Mouse (Mus musculus) hindbrain, embryonic 16.5 days (tissue): ENCODE data around the gene Itsn1. TPM values are rescaled to one million over a fixed set of nuclear protein-coding genes. Genes with fewer than 3 reads are reported as not detected.

Source experiments
- ATAC-seq: fragments of 200-750 bp; cut with Nextera tagmentation; 2 replicates; pipeline ENCODE4 v1.8.0; 2017; ENCODE audit warnings: moderate TSS enrichment, moderate library complexity
- H3K27ac ChIP-seq: fragments of 300-500 bp; sonication (generic); 2 replicates; pipeline ENCODE4 v1.5.1; 2014; ENCODE audit warnings: low read depth, mild to moderate bottlenecking, control low read depth, low read length, moderate library complexity
- H3K27me3 ChIP-seq: fragments of 300-500 bp; sonication (generic); replicated peaks from 2 replicates; pipeline ENCODE4 v1.6.1; 2014; ENCODE audit warnings: low read length; ENCODE audit not compliant: control insufficient read depth, insufficient read depth
- H3K36me3 ChIP-seq: fragments of 300-500 bp; sonication (generic); 2 replicates; pipeline ENCODE4 v1.6.1; 2014; ENCODE audit warnings: mild to moderate bottlenecking, low read length, moderate library complexity, mixed read lengths; ENCODE audit not compliant: control insufficient read depth, insufficient read depth
- H3K4me1 ChIP-seq: fragments of 300-500 bp; sonication (generic); 2 replicates; pipeline ENCODE4 v1.6.1; 2014; ENCODE audit warnings: low read depth, low read length; ENCODE audit not compliant: control insufficient read depth, insufficient read depth
- H3K4me2 ChIP-seq: fragments of 300-500 bp; sonication (generic); 2 replicates; pipeline ENCODE4 v1.6.1; 2014; ENCODE audit warnings: mild to moderate bottlenecking, low read length, control low read depth, moderate library complexity
- H3K4me3 ChIP-seq: fragments of 300-500 bp; sonication (generic); 2 replicates; pipeline ENCODE4 v1.5.1; 2014; ENCODE audit warnings: mild to moderate bottlenecking, low read length, control low read depth, moderate library complexity
- H3K9ac ChIP-seq: fragments of 300-500 bp; sonication (generic); 2 replicates; pipeline ENCODE4 v1.6.1; 2014; ENCODE audit warnings: low read depth, mild to moderate bottlenecking, control low read depth, low read length, moderate library complexity
- H3K9me3 ChIP-seq: fragments of 300-500 bp; sonication (generic); 2 replicates; pipeline ENCODE4 v1.6.1; 2014; ENCODE audit warnings: mild to moderate bottlenecking, low read length, moderate library complexity; ENCODE audit not compliant: control insufficient read depth
- WGBS: fragments of 180-500 bp; shearing (Covaris S2); extraction: QIAGEN DNeasy Blood & Tissue Kit; methylation state at CpG from one replicate; pipeline ENCODE4 v1.1.7; 2014; 5-methylcytosine and 5-hydroxymethylcytosine counted together
- polyA plus RNA-seq: library from polyadenylated mRNA; unstranded; fragments of >200 nt; fragmentation: Nextera tagmentation; extraction: Ambion mirVana; gene quantifications from 2 replicates; pipeline ENCODE4 v1.2.1, GENCODE M21; 2015

Itsn1 gene
- polyA plus RNA-seq, 1 experiment from 2014 or later: 49.6 TPM

GRCm38 (mm10) chr16:91740184-91740917 is 11.3 kb downstream of the Itsn1 start:
- no peak for ATAC-seq
- H3K9ac ChIP-seq: no peak overlapping the region
- H3K4me1 ChIP-seq: peaks cover 31% of the 10 kb centered on the region
- no peak overlapping the region for H3K4me2 ChIP-seq
- no peaks in the 10 kb centered on the region for H3K27me3 ChIP-seq
- H3K36me3 ChIP-seq: no peaks in the 10 kb centered on the region
- WGBS: 59% methylated on average over 8 of the region's 8 CpGs
- no peak overlapping the region for H3K4me3 ChIP-seq
- no peak overlapping the region for H3K27ac ChIP-seq
- no peaks in the 10 kb centered on the region for H3K9me3 ChIP-seq

DNA sequence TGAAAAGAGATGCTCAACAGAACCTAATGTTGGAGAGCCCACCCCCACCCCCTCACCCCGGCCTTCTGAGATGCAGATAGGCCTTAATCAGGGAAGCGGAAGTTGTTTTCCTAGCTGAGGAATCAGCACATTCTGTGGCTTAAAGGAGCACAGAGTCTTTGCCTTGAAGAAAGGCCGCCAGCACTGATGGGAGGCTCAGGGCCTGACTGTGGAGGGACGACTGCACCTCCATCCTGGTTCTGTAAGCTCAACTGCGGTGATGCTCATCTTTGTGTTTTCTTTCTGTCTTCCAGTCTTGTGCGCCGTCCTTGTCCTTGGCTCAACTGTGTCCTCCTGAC is 11.8 kb downstream of the Itsn1 start:
- Histone ChIP-seq H3K9ac (no peak overlapping the region), H3K27ac (no peak overlapping the region), H3K9me3 (no peaks in the 10 kb centered on the region), H3K4me1 (peaks cover 29% of the 10 kb centered on the region), H3K4me2 (no peak overlapping the region), H3K4me3 (no peak overlapping the region), H3K27me3 (no peaks in the 10 kb centered on the region), H3K36me3 (no peaks in the 10 kb centered on the region)
- no peak for ATAC-seq
- WGBS: 65% methylated on average over 7 of the region's 7 CpGs

DNA sequence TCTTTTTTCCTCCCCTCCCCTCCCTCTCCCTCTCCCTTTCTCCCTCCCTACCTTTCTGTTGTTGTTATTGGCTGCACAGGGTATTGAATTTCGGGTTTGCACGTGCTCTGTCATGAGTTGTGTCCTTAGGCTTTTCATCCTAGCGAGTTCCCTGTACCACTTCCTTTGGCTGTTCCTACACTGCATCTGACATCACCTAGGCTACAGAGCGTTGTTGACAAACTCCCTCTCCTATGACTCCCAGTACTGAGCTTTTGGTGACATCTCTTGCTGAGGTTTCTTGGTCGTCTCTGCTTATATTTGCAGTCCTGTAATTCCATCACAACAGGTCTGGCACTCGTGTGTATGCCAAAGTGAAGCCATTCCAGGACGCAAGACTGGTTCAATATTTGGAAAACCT is 14.0 kb downstream of the Itsn1 start:
- Histone ChIP-seq H3K4me1 (peaks cover 24% of the 10 kb centered on the region), H3K4me3 (no peak overlapping the region), H3K36me3 (no peaks in the 10 kb centered on the region), H3K4me2 (no peak overlapping the region), H3K9me3 (no peaks in the 10 kb centered on the region), H3K9ac (no peak overlapping the region), H3K27me3 (no peaks in the 10 kb centered on the region), H3K27ac (no peak overlapping the region)
- 78% methylated on average over 7 of the region's 7 CpGs for WGBS
- no peak for ATAC-seq

DNA sequence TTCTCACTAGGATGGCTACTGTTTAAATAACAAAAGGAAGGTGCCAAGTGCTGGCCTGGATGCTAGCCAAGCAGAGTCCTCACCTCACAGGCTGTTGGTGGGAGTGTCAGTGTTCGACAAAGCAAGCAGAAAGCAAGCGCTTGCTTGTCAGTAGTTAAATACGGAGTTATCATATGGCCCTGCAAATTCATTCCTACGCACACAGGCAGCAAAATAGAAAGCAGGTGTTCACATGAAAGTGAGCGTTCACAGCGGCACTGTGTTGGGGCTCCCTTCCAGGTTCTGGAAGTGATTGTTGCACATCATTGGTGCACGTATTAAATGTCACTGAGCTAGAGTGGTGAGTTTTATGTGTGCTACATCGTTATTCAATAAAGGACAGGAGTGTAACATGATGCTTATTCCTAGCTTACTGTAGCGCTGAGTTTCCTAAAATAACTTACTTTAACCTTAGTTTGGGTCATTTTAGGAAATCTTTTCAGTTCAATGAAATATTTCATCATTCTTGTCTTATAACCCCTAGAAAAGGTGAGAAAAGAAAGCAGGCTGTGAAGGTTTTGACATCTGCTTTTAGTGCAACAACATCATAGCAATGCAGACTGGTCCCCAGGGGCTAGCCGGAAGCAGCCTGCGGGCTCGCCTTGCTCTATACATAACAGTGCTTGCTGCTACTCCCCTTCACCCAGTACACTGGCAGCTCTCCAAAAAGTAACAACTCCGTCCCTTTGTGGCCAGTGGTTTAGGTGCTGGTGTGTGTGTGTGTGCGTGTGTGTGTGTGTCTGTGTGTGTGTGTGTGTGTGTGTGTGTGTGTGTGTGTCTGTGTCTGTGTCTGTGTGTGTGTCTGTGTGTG is 17.2 kb downstream of the Itsn1 start:
- no peak overlapping the region for H3K27ac ChIP-seq
- H3K27me3 ChIP-seq: no peaks in the 10 kb centered on the region
- no peak overlapping the region for H3K4me2 ChIP-seq
- no peaks in the 10 kb centered on the region for H3K9me3 ChIP-seq
- no peaks in the 10 kb centered on the region for H3K36me3 ChIP-seq
- peaks cover 8% of the 10 kb centered on the region for H3K4me1 ChIP-seq
- WGBS: 60% methylated on average over 14 of the region's 14 CpGs
- ATAC-seq: 0 out of 2 replicates have a peak, but pooled peaks have one; percentile 45
- no peak overlapping the region for H3K9ac ChIP-seq
- H3K4me3 ChIP-seq: no peak overlapping the region

DNA sequence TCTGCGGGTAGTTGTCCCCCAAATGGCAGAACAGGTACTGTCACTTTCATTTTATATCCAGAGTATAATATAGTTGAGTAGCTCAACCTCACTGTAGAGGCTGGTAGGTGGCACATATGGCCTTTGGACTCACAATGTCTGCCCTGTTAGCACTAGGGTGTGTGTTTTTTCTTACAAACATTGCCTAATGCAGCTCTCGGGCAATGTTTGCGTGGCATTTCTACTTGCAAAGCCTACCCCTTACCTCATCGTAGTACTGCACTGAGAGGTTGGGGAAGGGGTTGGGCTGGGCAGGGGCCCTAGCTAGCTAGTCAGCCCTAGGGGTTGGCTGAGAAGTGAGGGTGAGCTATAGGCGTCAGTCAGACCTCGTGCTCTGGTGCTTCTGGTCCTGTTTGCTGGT is 18.5 kb downstream of the Itsn1 start:
- WGBS: 86% methylated on average over 6 of the region's 6 CpGs
- Histone ChIP-seq H3K9ac (no peak overlapping the region), H3K27ac (no peak overlapping the region), H3K4me3 (no peak overlapping the region), H3K27me3 (no peaks in the 10 kb centered on the region), H3K9me3 (no peaks in the 10 kb centered on the region), H3K4me1 (peaks cover 8% of the 10 kb centered on the region), H3K4me2 (no peak overlapping the region), H3K36me3 (no peaks in the 10 kb centered on the region)
- ATAC-seq: no peak

GRCm38 (mm10) chr16:91751644-91752385 is 22.7 kb downstream of the Itsn1 start:
- Histone ChIP-seq H3K9me3 (no peaks in the 10 kb centered on the region), H3K4me2 (no peak overlapping the region), H3K4me3 (no peak overlapping the region), H3K36me3 (no peaks in the 10 kb centered on the region), H3K4me1 (0 out of 2 replicates have a peak, but pooled peaks cover 2% of the 10 kb centered on the region), H3K27ac (no peak overlapping the region), H3K9ac (no peak overlapping the region), H3K27me3 (no peaks in the 10 kb centered on the region)
- WGBS: 81% methylated on average over 13 of the region's 13 CpGs
- 0 out of 2 replicates have a peak, but pooled peaks have one; percentile 27 for ATAC-seq

DNA sequence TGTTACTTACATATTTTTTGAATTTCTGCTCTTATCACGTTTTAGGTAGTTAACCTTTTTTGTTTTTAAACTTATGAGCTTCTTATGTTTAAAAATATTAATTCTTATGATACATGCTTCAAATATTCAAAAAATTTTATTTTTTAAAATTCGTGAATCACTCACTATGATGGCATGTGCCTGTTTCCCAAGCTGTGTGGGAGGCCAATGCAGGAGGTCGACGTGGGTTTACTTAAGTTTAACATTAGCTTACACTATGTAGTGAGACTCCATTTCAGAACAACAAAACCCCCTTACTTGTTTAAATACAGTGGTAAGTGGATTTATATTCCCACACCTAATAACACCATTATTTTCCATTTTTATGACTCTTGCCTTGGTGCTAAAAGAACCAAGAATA is 24.5 kb downstream of the Itsn1 start:
- Histone ChIP-seq H3K4me3 (no peak overlapping the region), H3K4me2 (no peak overlapping the region), H3K4me1 (0 out of 2 replicates have a peak, but pooled peaks cover 4% of the 10 kb centered on the region), H3K9ac (no peak overlapping the region), H3K27ac (no peak overlapping the region), H3K27me3 (no peaks in the 10 kb centered on the region), H3K9me3 (no peaks in the 10 kb centered on the region), H3K36me3 (no peaks in the 10 kb centered on the region)
- WGBS: 88% methylated on average over 4 of the region's 4 CpGs
- ATAC-seq: no peak

GRCm38 (mm10) chr16:91754957-91755356 is 25.9 kb downstream of the Itsn1 start:
- Histone ChIP-seq H3K27me3 (no peaks in the 10 kb centered on the region), H3K9me3 (no peaks in the 10 kb centered on the region), H3K4me2 (no peak overlapping the region), H3K36me3 (no peaks in the 10 kb centered on the region), H3K9ac (no peak overlapping the region), H3K27ac (no peak overlapping the region), H3K4me3 (no peak overlapping the region), H3K4me1 (peaks cover 4% of the 10 kb centered on the region; the same call in 1 of the 2 replicates)
- WGBS: 90% methylated on average over 6 of the region's 6 CpGs
- no peak for ATAC-seq

- Histone ChIP-seq H3K4me3 (no peak overlapping the region), H3K4me1 (peaks cover 25% of the 10 kb centered on the region), H3K9me3 (no peaks in the 10 kb centered on the region), H3K27me3 (no peaks in the 10 kb centered on the region), H3K4me2 (no peak overlapping the region), H3K36me3 (no peaks in the 10 kb centered on the region), H3K27ac (no peak overlapping the region), H3K9ac (no peak overlapping the region)
- ATAC-seq: no peak
- 66% methylated on average over 9 of the region's 9 CpGs for WGBS
Measured at GRCm38 (mm10) chr16:91761202-91761601, 32.1 kb downstream of the Itsn1 start.
